Mouse (Mus musculus): ENCODE measurements around the gene Atp5c1. TPM values are rescaled to one million over a fixed set of nuclear protein-coding genes. Genes with fewer than 3 reads are reported as not detected.

The Atp5c1 gene
- polyA plus RNA-seq, 1 experiment from 2014 or later: 585 TPM

- Histone ChIP-seq H3K4me3 (ENCODE audit: low read depth, low read length) (no peak overlapping the region), H3K4me2 (no peak overlapping the region), H3K27ac (ENCODE audit: low read depth, low read length) (no peak overlapping the region), H3K9ac (ENCODE audit: low read depth, low read length) (no peak overlapping the region), H3K4me1 (replicated peaks; ENCODE audit: control insufficient read depth, insufficient read depth, low read length) (peaks cover 49% of the 10 kb centered on the region), H3K27me3 (replicated peaks; ENCODE audit: control insufficient read depth, insufficient read depth, low read length) (no peaks in the 10 kb centered on the region), H3K9me3 (ENCODE audit: control insufficient read depth, low read length) (no peaks in the 10 kb centered on the region), H3K36me3 (ENCODE audit: control insufficient read depth, insufficient read depth, low read length) (peaks cover 12% of the 10 kb centered on the region; the same call in 1 of the 2 replicates)
- DNase-seq (ENCODE audit: low spot score) (no peak), ATAC-seq (replicated peaks; ENCODE audit: low FRiP score) (no peak)
- WGBS: 79% methylated on average over 8 of the region's 8 CpGs
Measured at GRCm38 (mm10) chr2:10076675-10077074, 3.6 kb downstream of the Atp5c1 start.

GRCm38 (mm10) chr2:10074470-10074869 lies 5.8 kb downstream of the Atp5c1 start:
- peaks cover 46% of the 10 kb centered on the region for H3K4me1 ChIP-seq (replicated peaks; ENCODE audit: control insufficient read depth, insufficient read depth, low read length)
- H3K9ac ChIP-seq (ENCODE audit: low read depth, low read length): no peak overlapping the region
- no peaks in the 10 kb centered on the region for H3K27me3 ChIP-seq (replicated peaks; ENCODE audit: control insufficient read depth, insufficient read depth, low read length)
- H3K4me2 ChIP-seq: no peak overlapping the region
- DNase-seq (ENCODE audit: low spot score) (no peak), ATAC-seq (replicated peaks; ENCODE audit: low FRiP score) (no peak)
- no peak overlapping the region for H3K27ac ChIP-seq (ENCODE audit: low read depth, low read length)
- peaks cover 12% of the 10 kb centered on the region; the same call in 1 of the 2 replicates for H3K36me3 ChIP-seq (ENCODE audit: control insufficient read depth, insufficient read depth, low read length)
- no peaks in the 10 kb centered on the region for H3K9me3 ChIP-seq (ENCODE audit: control insufficient read depth, low read length)
- WGBS: 72% methylated on average over 7 of the region's 7 CpGs
- H3K4me3 ChIP-seq (ENCODE audit: low read depth, low read length): no peak overlapping the region

- no peak overlapping the region for H3K9ac ChIP-seq (ENCODE audit: low read depth, low read length)
- 62% methylated on average over 7 of the region's 7 CpGs for WGBS
- H3K4me2 ChIP-seq: 0 out of 2 replicates have a peak overlapping the region, but pooled peaks have one; percentile 8
- H3K4me1 ChIP-seq (replicated peaks; ENCODE audit: control insufficient read depth, insufficient read depth, low read length): peaks cover 29% of the 10 kb centered on the region
- H3K27ac ChIP-seq (ENCODE audit: low read depth, low read length): no peak overlapping the region
- no peak overlapping the region for H3K4me3 ChIP-seq (ENCODE audit: low read depth, low read length)
- no peaks in the 10 kb centered on the region for H3K9me3 ChIP-seq (ENCODE audit: control insufficient read depth, low read length)
- peak; percentile 24; the same call in 1 of the 2 replicates for ATAC-seq (replicated peaks; ENCODE audit: low FRiP score)
- peaks cover 22% of the 10 kb centered on the region for H3K36me3 ChIP-seq (ENCODE audit: control insufficient read depth, insufficient read depth, low read length)
- no peaks in the 10 kb centered on the region for H3K27me3 ChIP-seq (replicated peaks; ENCODE audit: control insufficient read depth, insufficient read depth, low read length)
- DNase-seq (ENCODE audit: low spot score): no peak
Measured at GRCm38 (mm10) chr2:10071751-10072150, 8.6 kb downstream of the Atp5c1 start.

- no peaks in the 10 kb centered on the region for H3K27me3 ChIP-seq (replicated peaks; ENCODE audit: control insufficient read depth, insufficient read depth, low read length)
- H3K4me1 ChIP-seq (replicated peaks; ENCODE audit: control insufficient read depth, insufficient read depth, low read length): no peaks in the 10 kb centered on the region
- no peak overlapping the region for H3K4me3 ChIP-seq (ENCODE audit: low read depth, low read length)
- DNase-seq (ENCODE audit: low spot score): no peak
- no peaks in the 10 kb centered on the region for H3K9me3 ChIP-seq (ENCODE audit: control insufficient read depth, low read length)
- 86% methylated on average over 5 of the region's 5 CpGs for WGBS
- ATAC-seq (replicated peaks; ENCODE audit: low FRiP score): no peak
- no peak overlapping the region for H3K9ac ChIP-seq (ENCODE audit: low read depth, low read length)
- no peak overlapping the region for H3K4me2 ChIP-seq
- peaks cover 50% of the 10 kb centered on the region for H3K36me3 ChIP-seq (ENCODE audit: control insufficient read depth, insufficient read depth, low read length)
- H3K27ac ChIP-seq (ENCODE audit: low read depth, low read length): no peak overlapping the region
Measured at GRCm38 (mm10) chr2:10058836-10059235, 21.5 kb downstream of the Atp5c1 start.

- Histone ChIP-seq H3K36me3 (ENCODE audit: control insufficient read depth, insufficient read depth, low read length) (peaks cover 13% of the 10 kb centered on the region; the same call in 1 of the 2 replicates), H3K9ac (ENCODE audit: low read depth, low read length) (no peak overlapping the region), H3K4me3 (ENCODE audit: low read depth, low read length) (no peak overlapping the region), H3K4me1 (replicated peaks; ENCODE audit: control insufficient read depth, insufficient read depth, low read length) (peaks cover 9% of the 10 kb centered on the region), H3K9me3 (ENCODE audit: control insufficient read depth, low read length) (no peaks in the 10 kb centered on the region), H3K27me3 (replicated peaks; ENCODE audit: control insufficient read depth, insufficient read depth, low read length) (no peaks in the 10 kb centered on the region), H3K4me2 (no peak overlapping the region), H3K27ac (ENCODE audit: low read depth, low read length) (no peak overlapping the region)
- no peak for ATAC-seq (replicated peaks; ENCODE audit: low FRiP score)
- 92% methylated on average over 1 of the region's 1 CpGs for WGBS
- no peak for DNase-seq (ENCODE audit: low spot score)
Measured at GRCm38 (mm10) chr2:10051996-10052395, 28.3 kb downstream of the Atp5c1 start.

- no peak overlapping the region for H3K4me3 ChIP-seq (ENCODE audit: low read depth, low read length)
- peaks cover 9% of the 10 kb centered on the region; the same call in 1 of the 2 replicates for H3K36me3 ChIP-seq (ENCODE audit: control insufficient read depth, insufficient read depth, low read length)
- 94% methylated on average over 3 of the region's 3 CpGs for WGBS
- no peak overlapping the region for H3K9ac ChIP-seq (ENCODE audit: low read depth, low read length)
- no peak for ATAC-seq (replicated peaks; ENCODE audit: low FRiP score)
- DNase-seq (ENCODE audit: low spot score): no peak
- no peak overlapping the region for H3K27ac ChIP-seq (ENCODE audit: low read depth, low read length)
- H3K4me2 ChIP-seq: no peak overlapping the region
- peaks cover 14% of the 10 kb centered on the region for H3K4me1 ChIP-seq (replicated peaks; ENCODE audit: control insufficient read depth, insufficient read depth, low read length)
- no peaks in the 10 kb centered on the region for H3K9me3 ChIP-seq (ENCODE audit: control insufficient read depth, low read length)
- H3K27me3 ChIP-seq (replicated peaks; ENCODE audit: control insufficient read depth, insufficient read depth, low read length): no peaks in the 10 kb centered on the region
Measured at GRCm38 (mm10) chr2:10050878-10051277, 29.4 kb downstream of the Atp5c1 start.

- peak overlapping the region; percentile 53; the same call in 1 of the 2 replicates for H3K9ac ChIP-seq (ENCODE audit: low read depth, low read length)
- DNase-seq (ENCODE audit: low spot score): no peak
Measured at GRCm38 (mm10) chr2:10049456-10049855, 30.9 kb downstream of the Atp5c1 start.

GRCm38 (mm10) chr2:10048461-10048860 lies 31.8 kb downstream of the Atp5c1 start, which contains the start of gene Taf3:
Gene Taf3, minus strand, starts transcription at chr2:10048596.
- Histone ChIP-seq H3K4me1 (replicated peaks; ENCODE audit: control insufficient read depth, insufficient read depth, low read length) (peaks cover 14% of the 10 kb centered on the region), H3K9ac (ENCODE audit: low read depth, low read length) (peak within 1 kb of the TSS; percentile 93), H3K36me3 (ENCODE audit: control insufficient read depth, insufficient read depth, low read length) (no peaks in the 10 kb centered on the region), H3K9me3 (ENCODE audit: control insufficient read depth, low read length) (no peaks in the 10 kb centered on the region), H3K4me2 (peak within 1 kb of the TSS; percentile 91), H3K27ac (ENCODE audit: low read depth, low read length) (peak within 1 kb of the TSS; percentile 25; the same call in 1 of the 2 replicates), H3K4me3 (ENCODE audit: low read depth, low read length) (peak within 1 kb of the TSS; percentile 98), H3K27me3 (replicated peaks; ENCODE audit: control insufficient read depth, insufficient read depth, low read length) (no peaks in the 10 kb centered on the region)
- DNase-seq (ENCODE audit: low spot score) (peak; percentile 87), ATAC-seq (replicated peaks; ENCODE audit: low FRiP score) (peak; percentile 95)
- WGBS: under 1% methylated on average over 36 of the region's 36 CpGs

More at GRCm38 (mm10) chr2:10049456-10049855, 30.9 kb downstream of the Atp5c1 start:
- WGBS: 17% methylated on average over 10 of the region's 10 CpGs
- no peaks in the 10 kb centered on the region for H3K9me3 ChIP-seq (ENCODE audit: control insufficient read depth, low read length)
- ATAC-seq (replicated peaks; ENCODE audit: low FRiP score): no peak
- H3K4me1 ChIP-seq (replicated peaks; ENCODE audit: control insufficient read depth, insufficient read depth, low read length): peaks cover 14% of the 10 kb centered on the region
- H3K36me3 ChIP-seq (ENCODE audit: control insufficient read depth, insufficient read depth, low read length): no peaks in the 10 kb centered on the region; the same call in 1 of the 2 replicates
- peak overlapping the region; percentile 98 for H3K4me3 ChIP-seq (ENCODE audit: low read depth, low read length)
- H3K4me2 ChIP-seq: peak overlapping the region; percentile 91
- H3K27me3 ChIP-seq (replicated peaks; ENCODE audit: control insufficient read depth, insufficient read depth, low read length): no peaks in the 10 kb centered on the region
- no peak overlapping the region for H3K27ac ChIP-seq (ENCODE audit: low read depth, low read length)

- Histone ChIP-seq H3K4me1 (replicated peaks; ENCODE audit: control insufficient read depth, insufficient read depth, low read length) (peaks cover 14% of the 10 kb centered on the region), H3K9ac (ENCODE audit: low read depth, low read length) (peak overlapping the region; percentile 93), H3K27ac (ENCODE audit: low read depth, low read length) (peak overlapping the region; percentile 25; the same call in 1 of the 2 replicates), H3K9me3 (ENCODE audit: control insufficient read depth, low read length) (no peaks in the 10 kb centered on the region), H3K27me3 (replicated peaks; ENCODE audit: control insufficient read depth, insufficient read depth, low read length) (no peaks in the 10 kb centered on the region), H3K4me2 (peak overlapping the region; percentile 85), H3K4me3 (ENCODE audit: low read depth, low read length) (peak overlapping the region; percentile 98), H3K36me3 (ENCODE audit: control insufficient read depth, insufficient read depth, low read length) (no peaks in the 10 kb centered on the region)
- peak; percentile 53 for ATAC-seq (replicated peaks; ENCODE audit: low FRiP score)
- peak; percentile 63 for DNase-seq (ENCODE audit: low spot score)
- WGBS: under 1% methylated on average over 47 of the region's 47 CpGs
Measured at GRCm38 (mm10) chr2:10047758-10048436, 32.4 kb downstream of the Atp5c1 start.
